In the genomic region with DNA sequence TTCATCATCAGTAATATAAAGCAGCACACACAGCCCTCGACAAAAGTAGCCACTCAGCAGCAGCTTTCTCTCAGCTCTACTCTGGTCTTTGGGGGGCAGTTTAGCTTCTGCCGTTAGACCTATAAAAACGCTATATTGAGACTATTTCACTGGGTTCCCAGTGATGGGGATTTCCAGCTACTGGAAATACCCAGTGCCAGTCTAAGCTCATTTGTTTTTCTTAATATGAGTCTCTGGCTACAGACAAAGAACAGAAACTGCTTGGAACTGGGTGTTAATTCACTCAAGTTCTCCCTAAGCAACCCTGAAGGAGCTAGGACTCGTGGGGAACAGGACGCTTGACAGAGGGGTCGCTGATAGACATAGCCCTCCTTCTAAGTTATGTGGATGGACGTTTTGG, we compare ENCODE assay signal across 20 mouse cellular contexts.
DNase-seq lines count a peak whose midpoint lies in the region; ATAC-seq and TF ChIP-seq lines count a peak whose summit lies in the region.
"Had no signal": no experiment of that assay in that cellular context is flagged by ENCODE, and none has a peak within 500 bp of the region (broad histone marks: within the 10 kb centered on the region; RNA-seq: fewer than 3 reads in every experiment).

No protein-coding gene starts in this region.

- no peak for TF ChIP-seq POLR2A in testis, adult 2 months (IDR thresholded peaks at IDR 0.05; ENCODE audit: control insufficient read depth, low read depth, low read length)
- no peak for TF ChIP-seq POLR2A in embryonic fibroblast, embryonic 13.5 days (IDR thresholded peaks at IDR 0.05; ENCODE audit: low read depth, low read length)
- no peak for TF ChIP-seq POLR2A in limb, embryonic 14.5 days (IDR thresholded peaks at IDR 0.05; ENCODE audit: borderline replicate concordance, extremely low read depth, insufficient read depth, insufficient read length)

- H3K27me3 ChIP-seq in hindbrain, embryonic 10.5 days (ENCODE audit: insufficient read depth, poor library complexity, severe bottlenecking) = no peaks in the 10 kb centered on the region
- no peaks in the 10 kb centered on the region for H3K27me3 ChIP-seq in hindbrain, embryonic 11.5 days (ENCODE audit: control insufficient read depth, insufficient read depth, low read length)
- H3K27me3 ChIP-seq in testis, adult 2 months (ENCODE audit: control insufficient read depth, insufficient read depth, low read length) = no peaks in the 10 kb centered on the region
- H3K27me3 ChIP-seq in limb, embryonic 14.5 days (ENCODE audit: control insufficient read depth, insufficient read depth, low read length) = no peaks in the 10 kb centered on the region
- H3K27me3 ChIP-seq in neural tube, embryonic 15.5 days (replicated peaks) = no peaks in the 10 kb centered on the region
- no peaks in the 10 kb centered on the region for H3K27me3 ChIP-seq in hindbrain, postnatal 0 days (ENCODE audit: insufficient read depth, low read length)
- H3K27me3 ChIP-seq: embryonic facial prominence, embryonic 15.5 days; midbrain, embryonic 12.5 days; Patski had no signal

- no peak for ATAC-seq in hindbrain, embryonic 11.5 days (ENCODE audit: low FRiP score)
- ATAC-seq in limb, embryonic 14.5 days (ENCODE audit: low FRiP score, low read depth) = no peak
- ATAC-seq in neural tube, embryonic 15.5 days (ENCODE audit: low FRiP score) = no peak
- no peak for ATAC-seq in hindbrain, postnatal 0 days
- ATAC-seq: hindbrain, embryonic 16.5 days had no signal

- H3K4me3 ChIP-seq in hindbrain, embryonic 10.5 days = no peak overlapping the region
- no peak overlapping the region for H3K4me3 ChIP-seq in hindbrain, embryonic 11.5 days (ENCODE audit: low read depth, low read length)
- no peak overlapping the region for H3K4me3 ChIP-seq in testis, adult 2 months (ENCODE audit: control insufficient read depth, low read depth, low read length)
- H3K4me3 ChIP-seq in embryonic fibroblast, embryonic 13.5 days (ENCODE audit: insufficient read depth, low read length) = no peak overlapping the region
- H3K4me3 ChIP-seq in limb, embryonic 14.5 days (replicated peaks; ENCODE audit: low read length) = no peak overlapping the region
- H3K4me3 ChIP-seq in neural tube, embryonic 15.5 days (replicated peaks) = no peak overlapping the region
- H3K4me3 ChIP-seq in hindbrain, postnatal 0 days (ENCODE audit: low read length) = no peak overlapping the region
- H3K4me3 ChIP-seq: embryonic facial prominence, embryonic 15.5 days; midbrain, embryonic 12.5 days had no signal

- H3K36me3 ChIP-seq in hindbrain, embryonic 10.5 days = no peaks in the 10 kb centered on the region
- H3K36me3 ChIP-seq in hindbrain, embryonic 11.5 days (ENCODE audit: control insufficient read depth, insufficient read depth, low read length) = no peaks in the 10 kb centered on the region
- no peaks in the 10 kb centered on the region for H3K36me3 ChIP-seq in testis, adult 2 months (ENCODE audit: control insufficient read depth, insufficient read depth, low read length)
- no peaks in the 10 kb centered on the region for H3K36me3 ChIP-seq in limb, embryonic 14.5 days (ENCODE audit: control insufficient read depth, insufficient read depth, low read length)
- H3K36me3 ChIP-seq in neural tube, embryonic 15.5 days = no peaks in the 10 kb centered on the region
- no peaks in the 10 kb centered on the region for H3K36me3 ChIP-seq in hindbrain, postnatal 0 days (ENCODE audit: insufficient read depth, low read length)
- H3K36me3 ChIP-seq: embryonic facial prominence, embryonic 15.5 days; midbrain, embryonic 12.5 days had no signal

- no peak for TF ChIP-seq CTCF in testis, adult 2 months (IDR thresholded peaks at IDR 0.05; ENCODE audit: control insufficient read depth, insufficient read depth, insufficient replicate concordance, low read depth, low read length)
- no peak for TF ChIP-seq CTCF in embryonic fibroblast, embryonic 13.5 days (IDR thresholded peaks at IDR 0.05; ENCODE audit: borderline replicate concordance, insufficient read depth, low read length)
- TF ChIP-seq CTCF in hindbrain, postnatal 0 days (IDR thresholded peaks at IDR 0.05; ENCODE audit: low read depth) = no peak

- WGBS in hindbrain, embryonic 10.5 days = 78% methylated on average over 7 of the region's 7 CpGs
- WGBS in hindbrain, embryonic 11.5 days = 76% methylated on average over 7 of the region's 7 CpGs
- 38% methylated on average over 7 of the region's 7 CpGs for WGBS in limb, embryonic 14.5 days
- WGBS in neural tube, embryonic 15.5 days = 56% methylated on average over 7 of the region's 7 CpGs
- WGBS in hindbrain, postnatal 0 days = 70% methylated on average over 7 of the region's 7 CpGs

- H3K4me2 ChIP-seq in hindbrain, embryonic 11.5 days (replicated peaks; ENCODE audit: low read depth, low read length) = no peak overlapping the region
- H3K4me2 ChIP-seq in limb, embryonic 14.5 days (replicated peaks; ENCODE audit: low read depth, low read length, severe bottlenecking) = no peak overlapping the region
- H3K4me2 ChIP-seq in neural tube, embryonic 15.5 days = no peak overlapping the region
- H3K4me2 ChIP-seq in hindbrain, postnatal 0 days (ENCODE audit: low read depth, low read length) = no peak overlapping the region
- H3K4me2 ChIP-seq: embryonic facial prominence, embryonic 15.5 days; midbrain, embryonic 12.5 days had no signal

- H3K4me1 ChIP-seq in hindbrain, embryonic 10.5 days (replicated peaks) = peaks cover 34% of the 10 kb centered on the region
- H3K4me1 ChIP-seq in hindbrain, embryonic 11.5 days (replicated peaks; ENCODE audit: control insufficient read depth, insufficient read depth, low read length) = peaks cover 2% of the 10 kb centered on the region; the same call in 1 of the 2 replicates
- H3K4me1 ChIP-seq in testis, adult 2 months (ENCODE audit: control insufficient read depth, insufficient read depth, low read length) = no peaks in the 10 kb centered on the region; the same call in 1 of the 2 replicates
- peaks cover 10% of the 10 kb centered on the region; the same call in 1 of the 2 replicates for H3K4me1 ChIP-seq in embryonic fibroblast, embryonic 13.5 days (ENCODE audit: control insufficient read depth, insufficient read depth, low read length)
- peaks cover 19% of the 10 kb centered on the region for H3K4me1 ChIP-seq in limb, embryonic 14.5 days (ENCODE audit: control insufficient read depth, insufficient read depth, low read length)
- H3K4me1 ChIP-seq in neural tube, embryonic 15.5 days = peaks cover 16% of the 10 kb centered on the region
- no peaks in the 10 kb centered on the region for H3K4me1 ChIP-seq in hindbrain, postnatal 0 days (ENCODE audit: insufficient read depth, low read length)

- H3K27ac ChIP-seq in hindbrain, embryonic 10.5 days = peak overlapping the region; percentile 35; the same call in 1 of the 2 replicates
- no peak overlapping the region for H3K27ac ChIP-seq in hindbrain, embryonic 11.5 days (ENCODE audit: low read depth, low read length)
- peak overlapping the region; percentile 10; the same call in 1 of the 2 replicates for H3K27ac ChIP-seq in testis, adult 2 months (ENCODE audit: control insufficient read depth, insufficient read depth, low read depth, low read length)
- peak overlapping the region; percentile 51 for H3K27ac ChIP-seq in embryonic fibroblast, embryonic 13.5 days (ENCODE audit: insufficient read depth, low read length)
- 0 out of 2 replicates have a peak overlapping the region, but pooled peaks have one; percentile 41 for H3K27ac ChIP-seq in limb, embryonic 14.5 days (replicated peaks; ENCODE audit: low read depth, low read length)
- no peak overlapping the region for H3K27ac ChIP-seq in neural tube, embryonic 15.5 days (replicated peaks)
- no peak overlapping the region for H3K27ac ChIP-seq in hindbrain, postnatal 0 days
- H3K27ac ChIP-seq: midbrain, embryonic 12.5 days had no signal

- no peaks in the 10 kb centered on the region for H3K9me3 ChIP-seq in hindbrain, embryonic 10.5 days
- no peaks in the 10 kb centered on the region for H3K9me3 ChIP-seq in hindbrain, embryonic 11.5 days (ENCODE audit: control insufficient read depth, low read length)
- H3K9me3 ChIP-seq in limb, embryonic 14.5 days (ENCODE audit: control insufficient read depth, low read length) = no peaks in the 10 kb centered on the region
- H3K9me3 ChIP-seq in neural tube, embryonic 15.5 days (replicated peaks) = no peaks in the 10 kb centered on the region
- no peaks in the 10 kb centered on the region for H3K9me3 ChIP-seq in hindbrain, postnatal 0 days (ENCODE audit: low read length)
- H3K9me3 ChIP-seq: embryonic facial prominence, embryonic 15.5 days; midbrain, embryonic 12.5 days had no signal

- no peak overlapping the region for H3K9ac ChIP-seq in hindbrain, embryonic 11.5 days (ENCODE audit: low read depth, low read length)
- H3K9ac ChIP-seq in limb, embryonic 14.5 days (ENCODE audit: low read depth, low read length, severe bottlenecking) = no peak overlapping the region
- H3K9ac ChIP-seq in neural tube, embryonic 15.5 days (replicated peaks) = no peak overlapping the region
- no peak overlapping the region for H3K9ac ChIP-seq in hindbrain, postnatal 0 days (replicated peaks; ENCODE audit: low read length)
- H3K9ac ChIP-seq: embryonic facial prominence, embryonic 15.5 days; forebrain, postnatal 0 days; midbrain, embryonic 12.5 days had no signal

- DNase-seq in hindbrain, embryonic 10.5 days (ENCODE audit: low spot score) = no peak
- DNase-seq in hindbrain, embryonic 11.5 days (ENCODE audit: low spot score) = no peak
- DNase-seq in testis, postnatal 14 days (ENCODE audit: low spot score) = no peak
- no peak for DNase-seq in limb, embryonic 14.5 days (ENCODE audit: low spot score)
- no peak for DNase-seq in hindbrain, postnatal 0 days (ENCODE audit: low spot score)
- DNase-seq: adrenal gland, adult 8-10 months; cerebellum, adult 18-20 months; cerebellum, postnatal 25 days; forebrain, postnatal 0 days; heart, postnatal 4 days; layer of hippocampus, postnatal 36 days; liver; thymus, postnatal 14 days had no signal

Comparison
In these comparisons a context has a peak if more than half of its experiments do, and no peak if none do; other contexts are left out.
1. H3K27ac ChIP-seq: peak in hindbrain, embryonic 10.5 days (single experiment), testis, adult 2 months (single experiment), embryonic fibroblast, embryonic 13.5 days (single experiment) and limb, embryonic 14.5 days (single experiment); none in hindbrain, embryonic 11.5 days (single experiment), neural tube, embryonic 15.5 days (single experiment) and hindbrain, postnatal 0 days (single experiment).